Mouse (Mus musculus): Measurements from ENCODE around the gene Kctd6. TPM values are rescaled to one million over a fixed set of nuclear protein-coding genes. Genes with fewer than 3 reads are reported as not detected.

Gene Kctd6
- polyA plus RNA-seq, 1 experiment from 2014 or later, result 7.4 TPM

- no peak overlapping the region for H3K4me3 ChIP-seq (ENCODE audit: low read depth, low read length)
- no peak overlapping the region for H3K9ac ChIP-seq (ENCODE audit: low read depth, low read length)
- H3K27me3 ChIP-seq (ENCODE audit: control insufficient read depth, insufficient read depth, low read length), result no peaks in the 10 kb centered on the region
- no peak for ATAC-seq (replicated peaks; ENCODE audit: insufficient number of reproducible peaks, low FRiP score, low TSS enrichment)
- no peak overlapping the region for H3K4me2 ChIP-seq
- no peaks in the 10 kb centered on the region for H3K36me3 ChIP-seq (ENCODE audit: control insufficient read depth, insufficient read depth, low read length)
- no peak overlapping the region for H3K27ac ChIP-seq (ENCODE audit: low read depth, low read length)
- H3K4me1 ChIP-seq (ENCODE audit: control insufficient read depth, insufficient read depth, low read length), result peaks cover 2% of the 10 kb centered on the region; the same call in 1 of the 2 replicates
- 57% methylated on average over 9 of the region's 9 CpGs for WGBS (ENCODE audit: insufficient replicate concordance)
- H3K9me3 ChIP-seq (replicated peaks; ENCODE audit: control insufficient read depth, low read length), result no peaks in the 10 kb centered on the region
Measured at GRCm38 (mm10) chr14:8250141-8250871, 36.4 kb downstream of the Kctd6 start.

- H3K27ac ChIP-seq (ENCODE audit: low read depth, low read length), result no peak overlapping the region
- no peak for ATAC-seq (replicated peaks; ENCODE audit: insufficient number of reproducible peaks, low FRiP score, low TSS enrichment)
- no peaks in the 10 kb centered on the region for H3K36me3 ChIP-seq (ENCODE audit: control insufficient read depth, insufficient read depth, low read length)
- WGBS (ENCODE audit: insufficient replicate concordance), result 90% methylated on average over 8 of the region's 8 CpGs
- H3K4me1 ChIP-seq (ENCODE audit: control insufficient read depth, insufficient read depth, low read length), result peaks cover 2% of the 10 kb centered on the region; the same call in 1 of the 2 replicates
- H3K4me2 ChIP-seq, result no peak overlapping the region
- H3K27me3 ChIP-seq (ENCODE audit: control insufficient read depth, insufficient read depth, low read length), result no peaks in the 10 kb centered on the region
- no peak overlapping the region for H3K4me3 ChIP-seq (ENCODE audit: low read depth, low read length)
- H3K9ac ChIP-seq (ENCODE audit: low read depth, low read length), result no peak overlapping the region
- H3K9me3 ChIP-seq (replicated peaks; ENCODE audit: control insufficient read depth, low read length), result no peaks in the 10 kb centered on the region
Measured at GRCm38 (mm10) chr14:8251330-8251885, 37.5 kb downstream of the Kctd6 start.

- 62% methylated on average over 7 of the region's 7 CpGs for WGBS (ENCODE audit: insufficient replicate concordance)
- Histone ChIP-seq H3K27me3 (ENCODE audit: control insufficient read depth, insufficient read depth, low read length) (no peaks in the 10 kb centered on the region), H3K4me3 (ENCODE audit: low read depth, low read length) (no peak overlapping the region), H3K4me1 (ENCODE audit: control insufficient read depth, insufficient read depth, low read length) (peaks cover 2% of the 10 kb centered on the region; the same call in 1 of the 2 replicates), H3K27ac (ENCODE audit: low read depth, low read length) (no peak overlapping the region), H3K9me3 (replicated peaks; ENCODE audit: control insufficient read depth, low read length) (no peaks in the 10 kb centered on the region), H3K36me3 (ENCODE audit: control insufficient read depth, insufficient read depth, low read length) (no peaks in the 10 kb centered on the region), H3K9ac (ENCODE audit: low read depth, low read length) (no peak overlapping the region), H3K4me2 (no peak overlapping the region)
- no peak for ATAC-seq (replicated peaks; ENCODE audit: insufficient number of reproducible peaks, low FRiP score, low TSS enrichment)
Measured at GRCm38 (mm10) chr14:8255076-8255729, 41.3 kb downstream of the Kctd6 start.

- Histone ChIP-seq H3K4me3 (ENCODE audit: low read depth, low read length) (no peak overlapping the region), H3K27me3 (ENCODE audit: control insufficient read depth, insufficient read depth, low read length) (no peaks in the 10 kb centered on the region), H3K4me2 (no peak overlapping the region), H3K4me1 (ENCODE audit: control insufficient read depth, insufficient read depth, low read length) (peaks cover 2% of the 10 kb centered on the region; the same call in 1 of the 2 replicates), H3K9me3 (replicated peaks; ENCODE audit: control insufficient read depth, low read length) (no peaks in the 10 kb centered on the region), H3K36me3 (ENCODE audit: control insufficient read depth, insufficient read depth, low read length) (no peaks in the 10 kb centered on the region), H3K9ac (ENCODE audit: low read depth, low read length) (no peak overlapping the region), H3K27ac (ENCODE audit: low read depth, low read length) (no peak overlapping the region)
- WGBS (ENCODE audit: insufficient replicate concordance), result 67% methylated on average over 6 of the region's 6 CpGs
- no peak for ATAC-seq (replicated peaks; ENCODE audit: insufficient number of reproducible peaks, low FRiP score, low TSS enrichment)
Measured at GRCm38 (mm10) chr14:8256072-8256471, 42.1 kb downstream of the Kctd6 start.

- Histone ChIP-seq H3K9me3 (replicated peaks; ENCODE audit: control insufficient read depth, low read length) (no peaks in the 10 kb centered on the region), H3K27ac (ENCODE audit: low read depth, low read length) (no peak overlapping the region), H3K4me3 (ENCODE audit: low read depth, low read length) (no peak overlapping the region), H3K4me2 (no peak overlapping the region), H3K36me3 (ENCODE audit: control insufficient read depth, insufficient read depth, low read length) (no peaks in the 10 kb centered on the region), H3K4me1 (ENCODE audit: control insufficient read depth, insufficient read depth, low read length) (peaks cover 2% of the 10 kb centered on the region; the same call in 1 of the 2 replicates), H3K9ac (ENCODE audit: low read depth, low read length) (no peak overlapping the region), H3K27me3 (ENCODE audit: control insufficient read depth, insufficient read depth, low read length) (no peaks in the 10 kb centered on the region)
- 69% methylated on average over 5 of the region's 5 CpGs for WGBS (ENCODE audit: insufficient replicate concordance)
- no peak for ATAC-seq (replicated peaks; ENCODE audit: insufficient number of reproducible peaks, low FRiP score, low TSS enrichment)
Measured at GRCm38 (mm10) chr14:8256881-8257280, 42.9 kb downstream of the Kctd6 start.

GRCm38 (mm10) chr14:8257521-8258334, 43.8 kb downstream of the Kctd6 start:
- Histone ChIP-seq H3K4me3 (ENCODE audit: low read depth, low read length) (no peak overlapping the region), H3K27ac (ENCODE audit: low read depth, low read length) (no peak overlapping the region), H3K9me3 (replicated peaks; ENCODE audit: control insufficient read depth, low read length) (no peaks in the 10 kb centered on the region), H3K9ac (ENCODE audit: low read depth, low read length) (peak overlapping the region; percentile 28; the same call in 1 of the 2 replicates), H3K27me3 (ENCODE audit: control insufficient read depth, insufficient read depth, low read length) (no peaks in the 10 kb centered on the region), H3K36me3 (ENCODE audit: control insufficient read depth, insufficient read depth, low read length) (no peaks in the 10 kb centered on the region), H3K4me2 (no peak overlapping the region), H3K4me1 (ENCODE audit: control insufficient read depth, insufficient read depth, low read length) (peaks cover 2% of the 10 kb centered on the region; the same call in 1 of the 2 replicates)
- ATAC-seq (replicated peaks; ENCODE audit: insufficient number of reproducible peaks, low FRiP score, low TSS enrichment), result no peak
- 47% methylated on average over 7 of the region's 7 CpGs for WGBS (ENCODE audit: insufficient replicate concordance)

GRCm38 (mm10) chr14:8258335-8258627, 44.3 kb downstream of the Kctd6 start:
- Histone ChIP-seq H3K4me3 (ENCODE audit: low read depth, low read length) (no peak overlapping the region), H3K4me1 (ENCODE audit: control insufficient read depth, insufficient read depth, low read length) (peaks cover 2% of the 10 kb centered on the region; the same call in 1 of the 2 replicates), H3K4me2 (no peak overlapping the region), H3K36me3 (ENCODE audit: control insufficient read depth, insufficient read depth, low read length) (no peaks in the 10 kb centered on the region), H3K27me3 (ENCODE audit: control insufficient read depth, insufficient read depth, low read length) (no peaks in the 10 kb centered on the region), H3K27ac (ENCODE audit: low read depth, low read length) (no peak overlapping the region), H3K9ac (ENCODE audit: low read depth, low read length) (peak overlapping the region; percentile 28; the same call in 1 of the 2 replicates), H3K9me3 (replicated peaks; ENCODE audit: control insufficient read depth, low read length) (no peaks in the 10 kb centered on the region)
- ATAC-seq (replicated peaks; ENCODE audit: insufficient number of reproducible peaks, low FRiP score, low TSS enrichment), result no peak
- WGBS (ENCODE audit: insufficient replicate concordance), result 42% methylated on average over 3 of the region's 3 CpGs

- WGBS (ENCODE audit: insufficient replicate concordance), result 63% methylated on average over 3 of the region's 3 CpGs
- Histone ChIP-seq H3K9ac (ENCODE audit: low read depth, low read length) (no peak overlapping the region), H3K4me1 (ENCODE audit: control insufficient read depth, insufficient read depth, low read length) (peaks cover 2% of the 10 kb centered on the region; the same call in 1 of the 2 replicates), H3K27ac (ENCODE audit: low read depth, low read length) (no peak overlapping the region), H3K4me3 (ENCODE audit: low read depth, low read length) (no peak overlapping the region), H3K4me2 (no peak overlapping the region), H3K36me3 (ENCODE audit: control insufficient read depth, insufficient read depth, low read length) (no peaks in the 10 kb centered on the region), H3K9me3 (replicated peaks; ENCODE audit: control insufficient read depth, low read length) (no peaks in the 10 kb centered on the region), H3K27me3 (ENCODE audit: control insufficient read depth, insufficient read depth, low read length) (no peaks in the 10 kb centered on the region)
- no peak for ATAC-seq (replicated peaks; ENCODE audit: insufficient number of reproducible peaks, low FRiP score, low TSS enrichment)
Measured at GRCm38 (mm10) chr14:8258752-8259151, 44.8 kb downstream of the Kctd6 start.

Data from heart, embryonic 11.5 days (tissue).